Mouse (Mus musculus) myocyte (in vitro differentiated cells): Measurements from ENCODE around the gene Kcnk12. TPM values are rescaled to one million over a fixed set of nuclear protein-coding genes. Genes with fewer than 3 reads are reported as not detected.
A peak's percentile ranks its signal among the peaks of the same experiment; 100 is the strongest.

ENCODE experiments used
- H3K27me3 ChIP-seq: one replicate; pipeline ENCODE4 v1.6.1; 2011; ENCODE audit not compliant: control insufficient read depth, insufficient read depth, insufficient read length
- H3K36me3 ChIP-seq: one replicate; pipeline ENCODE4 v1.6.1; 2011; ENCODE audit not compliant: control insufficient read depth, insufficient read depth
- H3K4me2 ChIP-seq: one replicate; pipeline ENCODE4 v1.6.1; 2011; ENCODE audit warnings: low read depth, control low read depth
- H3K4me3 ChIP-seq: one replicate; pipeline ENCODE4 v1.5.1; 2011; ENCODE audit warnings: mild to moderate bottlenecking, control low read depth, moderate library complexity
- H3K79me2 ChIP-seq: one replicate; pipeline ENCODE4 v1.6.1; 2011; ENCODE audit not compliant: control insufficient read depth, insufficient read depth
- H3ac ChIP-seq: one replicate; pipeline ENCODE4 v1.6.1; 2011; ENCODE audit not compliant: control insufficient read depth, insufficient read length
- CEBPB ChIP-seq: IDR thresholded peaks from 2 replicates; pipeline ENCODE4 v1.6.1; 2011; ENCODE audit warnings: mild to moderate bottlenecking, moderate library complexity; ENCODE audit not compliant: poor library complexity, insufficient read depth, severe bottlenecking
- E2F4 ChIP-seq: IDR thresholded peaks from one replicate; pipeline ENCODE4 v1.6.1; 2011; ENCODE audit warnings: mild to moderate bottlenecking, control low read depth, moderate library complexity; ENCODE audit not compliant: insufficient read depth
- MAX ChIP-seq: IDR thresholded peaks from one replicate; pipeline ENCODE4 v1.6.1; 2011; ENCODE audit warnings: low read depth, mild to moderate bottlenecking, control low read depth
- MYOD1 ChIP-seq, 3 experiments: IDR thresholded peaks; one replicate each; pipeline ENCODE4 v1.6.1; 2011; ENCODE audit warnings: control low read depth in 2 of 3, low read depth in 2 of 3, mild to moderate bottlenecking in 2 of 3, moderate library complexity in 1 of 3; ENCODE audit not compliant: insufficient read length in 2 of 3, control insufficient read depth in 1 of 3
- MYOG ChIP-seq, 3 experiments: IDR thresholded peaks; one replicate each; pipeline ENCODE4 v1.6.1; 2011; ENCODE audit warnings: control low read depth in 2 of 3, low read depth in 2 of 3, mild to moderate bottlenecking in 2 of 3; ENCODE audit not compliant: insufficient read length in 2 of 3, control insufficient read depth in 1 of 3, insufficient read depth in 1 of 3
- POLR2A ChIP-seq: IDR thresholded peaks from one replicate; pipeline ENCODE4 v1.6.1; 2011; ENCODE audit warnings: low read depth, mild to moderate bottlenecking, control low read depth, moderate library complexity; ENCODE audit not compliant: insufficient read length
- POLR2AphosphoS2 ChIP-seq: IDR thresholded peaks from one replicate; pipeline ENCODE4 v1.6.1; 2011; ENCODE audit warnings: low read depth, control low read depth; ENCODE audit not compliant: insufficient read length
- REST ChIP-seq: IDR thresholded peaks from one replicate; pipeline ENCODE4 v1.6.1; 2011; ENCODE audit warnings: mild to moderate bottlenecking, control low read depth, moderate library complexity; ENCODE audit not compliant: insufficient read depth, insufficient read length
- SRF ChIP-seq: IDR thresholded peaks from one replicate; pipeline ENCODE4 v1.6.1; 2011; ENCODE audit warnings: low read depth; ENCODE audit not compliant: control insufficient read depth, insufficient read length
- TCF12 ChIP-seq: IDR thresholded peaks from one replicate; pipeline ENCODE4 v1.6.1; 2011; ENCODE audit warnings: mild to moderate bottlenecking, control low read depth; ENCODE audit not compliant: poor library complexity, insufficient read depth, severe bottlenecking
- TCF3 ChIP-seq: IDR thresholded peaks from one replicate; pipeline ENCODE4 v1.6.1; 2011; ENCODE audit warnings: low read depth, control low read depth; ENCODE audit not compliant: insufficient read length
- USF1 ChIP-seq: IDR thresholded peaks from one replicate; pipeline ENCODE4 v1.6.1; 2011; ENCODE audit warnings: low read depth, mild to moderate bottlenecking, control low read depth, moderate library complexity
- polyA plus RNA-seq: library from polyadenylated mRNA; unstranded; fragments of >200 nt; fragmentation: generic; extraction: Trizol; gene quantifications from one replicate; pipeline ENCODE4 v1.2.1, GENCODE M21; 2012; ENCODE audit warnings: missing spikeins

Kcnk12 gene
- polyA plus RNA-seq, 1 experiment = 0.35 TPM

GRCm38 (mm10) chr17:87765031-87765430 lies 32.8 kb downstream of the Kcnk12 start:
- TF ChIP-seq USF1 (no peak), CEBPB (no peak), TCF12 (no peak), MYOG (IDR thresholded peaks at IDR 0.05; ENCODE audit: control insufficient read depth in 1 of 3, insufficient read depth in 1 of 3, insufficient read length in 2 of 3, low read depth in 2 of 3) (no peak), REST (no peak), TCF3 (no peak), POLR2AphosphoS2 (no peak), E2F4 (no peak), POLR2A (no peak), MAX (no peak), SRF (no peak), MYOD1 (IDR thresholded peaks at IDR 0.05; ENCODE audit: control insufficient read depth in 1 of 3, insufficient read length in 2 of 3, low read depth in 2 of 3) (no peak)
- peaks cover 5% of the 10 kb centered on the region for H3K27me3 ChIP-seq
- no peak overlapping the region for H3ac ChIP-seq
- no peak overlapping the region for H3K4me2 ChIP-seq
- no peaks in the 10 kb centered on the region for H3K36me3 ChIP-seq
- H3K4me3 ChIP-seq = no peak overlapping the region
- no peaks in the 10 kb centered on the region for H3K79me2 ChIP-seq

GRCm38 (mm10) chr17:87763146-87763545 lies 34.6 kb downstream of the Kcnk12 start:
- Histone ChIP-seq H3K36me3 (no peaks in the 10 kb centered on the region), H3K4me3 (no peak overlapping the region), H3ac (no peak overlapping the region), H3K79me2 (no peaks in the 10 kb centered on the region), H3K27me3 (peaks cover 5% of the 10 kb centered on the region), H3K4me2 (peak overlapping the region; percentile 55)
- no peak for TF ChIP-seq TCF12

GRCm38 (mm10) chr17:87760315-87760714 lies 37.5 kb downstream of the Kcnk12 start:
- no peaks in the 10 kb centered on the region for H3K27me3 ChIP-seq
- H3K4me2 ChIP-seq = no peak overlapping the region
- TF ChIP-seq CEBPB = no peak
- no peak for TF ChIP-seq REST
- TF ChIP-seq E2F4 = no peak
- no peak for TF ChIP-seq MAX
- TF ChIP-seq SRF = no peak
- no peak for TF ChIP-seq TCF3
- TF ChIP-seq POLR2A = no peak
- H3ac ChIP-seq = no peak overlapping the region
- H3K79me2 ChIP-seq = no peaks in the 10 kb centered on the region
- no peak overlapping the region for H3K4me3 ChIP-seq
- no peaks in the 10 kb centered on the region for H3K36me3 ChIP-seq

GRCm38 (mm10) chr17:87745926-87746888 lies 51.6 kb downstream of the Kcnk12 start:
- H3K36me3 ChIP-seq = no peaks in the 10 kb centered on the region
- H3K27me3 ChIP-seq = no peaks in the 10 kb centered on the region
- H3K79me2 ChIP-seq = no peaks in the 10 kb centered on the region
- TF ChIP-seq CEBPB = no peak
- TF ChIP-seq MYOD1 (IDR thresholded peaks at IDR 0.05; ENCODE audit: control insufficient read depth in 1 of 3, insufficient read length in 2 of 3, low read depth in 2 of 3) = peak in 1 of 3 experiments; percentile 49
- TF ChIP-seq MYOG (IDR thresholded peaks at IDR 0.05; ENCODE audit: control insufficient read depth in 1 of 3, insufficient read depth in 1 of 3, insufficient read length in 2 of 3, low read depth in 2 of 3) = peak in 2 of 3 experiments; percentile 67 to 73
- peak; percentile 23 for TF ChIP-seq POLR2A
- peak overlapping the region; percentile 80 for H3K4me2 ChIP-seq
- peak overlapping the region; percentile 68 for H3ac ChIP-seq
- peak overlapping the region; percentile 15 for H3K4me3 ChIP-seq

GRCm38 (mm10) chr17:87744985-87745925 lies 52.5 kb downstream of the Kcnk12 start:
- H3K27me3 ChIP-seq = no peaks in the 10 kb centered on the region
- TF ChIP-seq TCF12 = no peak
- TF ChIP-seq MYOD1 (IDR thresholded peaks at IDR 0.05; ENCODE audit: control insufficient read depth in 1 of 3, insufficient read length in 2 of 3, low read depth in 2 of 3) = peak in 1 of 3 experiments; percentile 54
- peak in 1 of 3 experiments; percentile 25 for TF ChIP-seq MYOG (IDR thresholded peaks at IDR 0.05; ENCODE audit: control insufficient read depth in 1 of 3, insufficient read depth in 1 of 3, insufficient read length in 2 of 3, low read depth in 2 of 3)
- H3K4me3 ChIP-seq = peak overlapping the region; percentile 15
- no peaks in the 10 kb centered on the region for H3K36me3 ChIP-seq
- peak overlapping the region; percentile 68 for H3ac ChIP-seq
- H3K79me2 ChIP-seq = no peaks in the 10 kb centered on the region
- H3K4me2 ChIP-seq = peak overlapping the region; percentile 80
